Mouse (Mus musculus): Measurements from ENCODE around the gene Kel. TPM values are rescaled to one million over a fixed set of nuclear protein-coding genes. Genes with fewer than 3 reads are reported as not detected.

The Kel gene
- total RNA-seq (2021), result not detected
- long read RNA-seq, experiment 1, result 0 reads
- long read RNA-seq, experiment 2, result 0 reads

DNA sequence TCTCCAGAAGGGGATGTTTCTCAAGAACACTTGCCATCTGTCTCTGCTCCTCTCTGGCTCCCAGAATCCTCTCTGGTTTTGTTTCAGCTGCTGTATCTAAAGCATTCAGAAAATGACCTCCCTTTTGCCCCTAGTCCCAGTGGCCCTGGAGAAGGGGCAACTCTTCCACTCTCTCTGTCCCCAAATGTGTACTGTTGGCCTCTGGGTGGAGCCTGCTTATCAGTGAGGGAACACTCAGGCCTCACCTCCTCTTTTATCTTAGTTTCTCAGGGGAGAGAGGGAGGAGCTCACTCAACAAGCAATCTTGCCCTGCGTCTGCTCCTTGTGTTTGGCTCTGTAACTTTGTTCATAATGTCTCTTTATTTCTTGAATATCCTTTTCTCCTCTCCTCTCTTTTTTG, at the start of gene Kel:
TSS of gene Kel (minus strand) at position 217 of the 400 bp plus-strand sequence.
- no peak within 1 kb of the TSS for H3K27ac ChIP-seq

DNA sequence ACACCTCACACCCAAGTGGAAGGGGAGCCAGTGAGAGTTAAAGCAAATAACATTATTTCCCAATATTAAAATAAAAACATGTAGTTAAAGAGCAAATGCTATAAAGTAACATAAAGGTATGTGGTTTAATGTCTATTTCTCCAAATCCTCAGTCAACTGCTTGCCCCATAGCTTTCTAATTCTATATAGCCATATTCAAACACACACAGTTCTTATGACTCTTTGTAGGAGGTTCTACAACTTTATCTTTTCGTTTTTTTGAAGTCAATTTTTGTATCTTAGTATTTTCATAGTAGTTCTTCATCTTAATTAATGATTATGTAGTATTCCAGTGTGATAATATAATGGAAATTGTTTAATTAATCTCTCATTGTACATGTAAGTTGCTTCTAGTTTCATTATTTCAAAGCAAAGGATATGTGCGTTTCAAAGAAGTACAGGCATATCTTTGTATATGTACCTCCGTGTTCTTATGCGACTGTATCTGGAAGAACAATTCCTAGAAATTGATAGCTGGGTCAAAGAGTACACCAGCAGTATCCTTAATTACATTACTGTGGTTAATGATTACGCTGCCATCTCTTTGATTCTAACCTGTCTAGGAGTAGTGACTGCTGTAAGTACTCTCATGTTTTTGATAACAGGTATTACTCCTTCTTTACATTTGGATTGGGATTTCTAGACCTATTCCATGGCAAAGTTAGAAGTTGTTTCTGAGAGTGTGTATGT, 40.7 kb upstream of the Kel start:
- Histone ChIP-seq H3K27ac (no peak overlapping the region), H3K4me3 (no peak overlapping the region)
- intact Hi-C loops (cut with DNase I), result no loop called here
- DNase-seq, result no peak
- TF ChIP-seq CTCF (IDR thresholded peaks at IDR 0.05), result no peak

More for the DNA sequence above, at the start of gene Kel:
- no peak for TF ChIP-seq CTCF (IDR thresholded peaks at IDR 0.05)
- no peak for DNase-seq
- no peak within 1 kb of the TSS for H3K4me3 ChIP-seq
- intact Hi-C loops (cut with DNase I), result no loop called here

DNA sequence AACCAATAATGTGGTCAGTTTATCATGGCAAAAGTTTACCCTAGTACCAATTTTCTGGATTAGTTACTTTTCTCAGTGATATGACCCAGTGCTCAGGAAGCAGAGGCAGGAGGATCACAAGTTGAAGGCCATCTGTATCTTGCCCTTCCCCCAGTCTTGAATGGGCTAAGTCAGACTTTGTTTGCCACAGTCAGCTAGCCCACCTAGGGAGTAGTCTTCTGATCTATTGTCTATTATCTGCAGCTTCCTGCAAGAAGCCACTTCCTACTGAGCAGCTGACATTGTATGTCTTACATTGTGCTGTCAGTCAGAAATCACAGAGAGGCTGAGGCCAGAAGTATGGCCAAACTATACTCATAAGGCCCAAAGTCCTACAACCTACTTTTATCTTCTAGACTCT, 37.0 kb upstream of the Kel start:
- Histone ChIP-seq H3K27ac (no peak overlapping the region), H3K4me3 (no peak overlapping the region)
- no peak for TF ChIP-seq CTCF (IDR thresholded peaks at IDR 0.05)
- intact Hi-C loops (cut with DNase I), result no loop called here
- no peak for DNase-seq

DNA sequence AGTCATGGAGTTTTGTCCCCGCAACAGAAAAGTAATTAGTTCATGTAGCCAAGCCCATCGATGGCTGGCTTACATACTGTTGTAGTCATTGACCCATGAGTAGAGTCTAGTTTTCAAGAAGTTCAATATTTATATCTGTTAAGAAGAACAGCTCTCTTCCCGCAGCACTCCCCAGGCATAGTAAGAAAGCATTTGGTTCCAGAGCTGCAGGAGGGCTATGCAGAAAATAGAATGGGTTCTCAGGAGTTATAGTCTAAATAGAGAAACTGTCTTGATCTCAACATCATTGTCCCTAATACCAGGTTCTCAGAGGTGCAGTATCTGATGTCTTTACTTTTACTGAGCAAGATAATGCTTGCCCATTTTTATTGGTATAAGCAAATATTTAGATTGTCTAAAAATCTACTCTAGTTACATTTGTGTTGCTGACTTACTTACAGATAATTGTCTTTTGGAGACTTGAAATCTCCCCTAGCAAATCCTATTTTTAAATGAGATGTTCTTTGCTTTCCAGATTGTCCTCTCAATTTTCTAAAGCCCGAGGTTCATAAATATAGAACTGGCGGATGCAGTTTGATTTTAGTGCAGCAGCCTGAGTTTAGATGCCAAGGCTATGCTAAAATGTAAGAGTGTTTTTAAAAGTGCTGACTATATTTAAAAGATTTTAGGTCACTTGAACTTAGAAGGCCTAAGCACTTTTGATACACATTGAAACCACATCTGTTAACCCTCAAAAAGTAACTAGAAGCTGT, 30.8 kb upstream of the Kel start:
- Histone ChIP-seq H3K27ac (no peak overlapping the region), H3K4me3 (no peak overlapping the region)
- no peak for TF ChIP-seq CTCF (IDR thresholded peaks at IDR 0.05)
- intact Hi-C loops (cut with DNase I), result no loop called here
- DNase-seq, result no peak

DNA sequence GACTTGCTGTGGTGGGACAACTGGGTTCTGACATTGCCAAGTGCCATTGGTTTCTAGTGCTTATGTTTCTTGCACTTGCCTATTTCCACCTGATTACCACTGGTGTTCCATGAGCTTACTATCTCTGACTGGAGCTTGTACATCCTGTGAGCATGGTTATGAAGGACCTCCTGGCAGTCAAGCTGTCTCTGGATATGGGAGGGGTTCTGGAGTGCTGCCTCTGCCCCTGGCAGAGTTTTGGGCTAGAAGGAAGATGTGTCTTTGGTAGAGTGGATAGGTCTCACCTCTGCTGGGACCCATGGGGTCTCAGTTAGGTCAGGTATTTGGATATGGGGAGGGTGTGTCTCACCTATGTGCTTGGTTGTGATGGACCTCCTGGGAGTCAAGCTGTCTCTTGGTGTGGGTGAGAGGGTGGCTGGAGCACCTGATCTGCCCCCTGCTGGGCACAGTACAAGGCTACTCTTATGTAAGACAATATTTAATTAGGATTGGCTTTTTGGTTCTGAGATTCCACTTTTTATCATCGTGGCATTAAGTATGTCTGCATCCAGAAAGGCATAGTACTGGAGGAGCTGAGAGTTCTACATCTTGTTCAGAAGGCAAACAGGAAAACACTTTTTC, 24.0 kb upstream of the Kel start:
- intact Hi-C loops (cut with DNase I), result no loop called here
- Histone ChIP-seq H3K4me3 (no peak overlapping the region), H3K27ac (no peak overlapping the region)
- no peak for TF ChIP-seq CTCF (IDR thresholded peaks at IDR 0.05)
- no peak for DNase-seq

DNA sequence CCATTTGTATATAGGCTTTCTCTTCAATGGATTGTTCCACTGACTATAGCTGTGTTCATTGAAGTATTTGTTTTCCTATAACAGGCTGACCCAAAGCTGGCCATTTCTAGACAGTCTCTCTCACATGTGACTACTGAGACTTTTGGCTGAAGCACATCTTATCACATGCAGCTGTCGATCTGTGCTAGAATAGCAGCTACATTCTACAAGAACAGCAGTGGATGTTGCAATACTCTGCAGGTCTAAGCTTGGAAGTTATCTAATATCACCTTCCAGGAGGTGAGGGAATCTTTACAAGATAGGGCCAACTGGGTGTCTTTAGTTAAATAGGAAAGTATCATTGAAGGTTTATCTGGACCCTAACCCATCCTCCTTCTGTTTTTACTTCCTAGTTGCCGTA, 17.3 kb upstream of the Kel start:
- Histone ChIP-seq H3K27ac (no peak overlapping the region), H3K4me3 (no peak overlapping the region)
- intact Hi-C loops (cut with DNase I), result no loop called here
- no peak for DNase-seq
- no peak for TF ChIP-seq CTCF (IDR thresholded peaks at IDR 0.05)

DNA sequence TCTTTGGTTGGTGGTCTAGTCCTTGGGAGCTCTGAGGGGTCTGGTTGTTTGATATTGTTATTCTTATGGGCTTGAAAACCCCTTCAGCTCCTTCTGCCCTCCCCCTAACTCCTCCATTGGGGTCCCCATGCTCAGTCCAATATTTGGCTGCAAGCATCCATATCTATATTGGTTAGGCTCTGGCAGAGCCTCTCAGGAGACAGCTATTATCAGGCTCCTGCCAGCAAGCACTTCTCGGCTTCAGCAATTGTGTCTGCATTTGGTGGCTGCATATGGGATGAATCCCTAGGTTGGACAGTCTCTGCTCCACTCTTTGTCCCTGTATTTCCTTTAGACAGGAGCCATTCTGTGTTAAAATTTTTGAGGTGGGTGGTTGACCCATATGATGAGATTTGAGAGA, 6.1 kb upstream of the Kel start:
- Histone ChIP-seq H3K27ac (no peak overlapping the region), H3K4me3 (no peak overlapping the region)
- no peak for DNase-seq
- TF ChIP-seq CTCF (IDR thresholded peaks at IDR 0.05), result no peak
- intact Hi-C loops (cut with DNase I), result no loop called here

DNA sequence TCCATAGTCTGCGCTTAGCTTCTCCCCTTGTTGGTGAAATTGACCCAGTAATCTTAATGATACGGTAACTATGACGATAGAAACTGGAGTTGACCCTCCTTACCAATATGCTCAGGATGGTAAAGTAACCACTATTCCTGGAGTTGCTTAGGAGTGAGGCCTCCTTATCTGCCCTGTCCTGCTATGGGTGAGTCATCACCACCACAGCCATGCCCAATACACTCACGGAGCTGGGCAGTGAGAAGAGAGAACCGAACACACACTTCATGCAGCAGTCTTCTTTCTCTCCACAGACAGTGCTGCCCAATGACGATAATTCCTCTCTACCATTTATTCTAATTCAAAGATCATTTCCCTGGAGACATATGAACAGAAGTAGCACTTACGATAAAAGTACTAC, 2.1 kb upstream of the Kel start:
- no peak for TF ChIP-seq CTCF (IDR thresholded peaks at IDR 0.05)
- no peak overlapping the region for H3K4me3 ChIP-seq
- intact Hi-C loops (cut with DNase I), result no loop called here
- H3K27ac ChIP-seq, result no peak overlapping the region
- DNase-seq, result no peak

DNA sequence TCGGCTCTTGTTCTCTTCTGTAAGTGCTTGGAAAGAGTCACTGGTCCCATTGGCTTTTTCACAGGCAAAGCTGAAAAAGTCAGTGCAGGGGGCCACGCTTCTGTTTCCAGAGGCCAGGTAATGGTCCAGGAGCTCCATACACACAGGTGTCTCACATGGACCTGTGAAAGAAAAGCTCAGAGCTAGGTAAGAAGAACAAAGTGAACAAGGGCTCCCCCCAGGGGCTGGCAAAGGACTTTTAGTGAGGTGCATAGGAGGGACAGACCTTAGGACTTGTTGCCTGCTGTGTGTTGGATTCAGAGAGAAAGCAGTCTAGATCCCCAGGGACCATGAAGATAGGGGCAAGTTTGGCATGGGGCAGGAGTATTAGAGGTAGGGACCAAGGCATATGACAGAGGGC, 1.2 kb downstream of the Kel start:
- no peak for DNase-seq
- TF ChIP-seq CTCF (IDR thresholded peaks at IDR 0.05), result no peak
- intact Hi-C loops (cut with DNase I), result no loop called here
- H3K4me3 ChIP-seq, result no peak overlapping the region
- H3K27ac ChIP-seq, result no peak overlapping the region

DNA sequence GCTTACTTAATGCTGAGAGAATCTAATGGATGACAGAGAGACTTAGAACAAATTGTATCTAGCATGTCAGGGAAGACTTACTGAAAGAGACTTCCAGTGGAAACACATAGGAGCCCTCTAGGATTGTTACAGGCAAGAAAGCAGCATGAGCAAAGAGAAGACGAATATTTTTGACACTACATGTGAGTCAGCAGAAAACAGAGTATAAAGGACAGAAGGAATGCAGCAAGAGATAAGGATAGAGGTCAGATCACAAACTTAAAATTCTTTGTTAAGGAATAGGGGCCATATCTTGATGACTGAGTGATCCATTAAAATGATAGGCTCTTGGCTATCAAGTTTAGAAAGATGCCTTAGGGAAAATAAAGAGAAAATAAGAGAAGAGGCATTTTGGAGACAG, 2.9 kb downstream of the Kel start:
- intact Hi-C loops (cut with DNase I), result no loop called here
- no peak for DNase-seq
- Histone ChIP-seq H3K4me3 (no peak overlapping the region), H3K27ac (no peak overlapping the region)
- TF ChIP-seq CTCF (IDR thresholded peaks at IDR 0.05), result no peak

DNA sequence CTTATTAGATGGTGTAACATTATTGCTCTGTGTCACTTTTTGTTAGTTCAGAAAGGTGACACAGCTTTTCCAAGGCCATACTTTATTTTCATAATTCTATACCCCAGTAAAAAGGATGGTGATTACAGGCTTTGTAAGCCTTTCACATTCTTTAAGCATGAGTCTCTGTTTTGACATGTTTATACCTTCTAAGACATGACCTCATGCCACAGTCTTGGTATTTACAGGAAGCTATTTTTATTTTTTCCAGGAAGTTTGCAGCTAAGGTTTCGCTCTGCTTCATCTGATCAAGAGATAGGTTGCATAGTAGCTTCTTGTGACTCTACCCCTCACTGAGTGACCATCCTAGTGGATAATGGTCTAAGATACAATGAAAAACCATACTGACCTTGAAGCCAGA, 9.7 kb downstream of the Kel start:
- intact Hi-C loops (cut with DNase I), result no loop called here
- Histone ChIP-seq H3K4me3 (no peak overlapping the region), H3K27ac (no peak overlapping the region)
- DNase-seq, result no peak
- no peak for TF ChIP-seq CTCF (IDR thresholded peaks at IDR 0.05)

DNA sequence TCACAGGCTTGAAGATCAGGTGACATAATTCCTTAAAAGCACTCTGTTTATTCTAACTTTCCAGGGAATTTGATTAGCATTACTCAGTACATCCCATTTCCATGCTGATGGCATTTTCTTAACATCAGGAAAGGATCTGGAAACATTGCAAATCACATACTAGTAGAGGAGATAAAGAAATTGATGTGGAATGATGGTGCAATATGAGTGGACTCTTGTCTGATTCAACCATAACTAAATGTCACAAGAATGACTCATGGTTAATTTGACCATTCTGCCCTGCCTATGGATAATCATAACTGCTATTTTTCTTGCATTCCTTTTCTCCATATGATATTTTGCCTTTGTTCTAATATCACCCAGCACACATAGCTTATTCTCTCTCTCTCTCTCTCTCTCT, 11.9 kb downstream of the Kel start:
- intact Hi-C loops (cut with DNase I), result no loop called here
- TF ChIP-seq CTCF (IDR thresholded peaks at IDR 0.05), result no peak
- Histone ChIP-seq H3K4me3 (no peak overlapping the region), H3K27ac (no peak overlapping the region)
- DNase-seq, result no peak

DNA sequence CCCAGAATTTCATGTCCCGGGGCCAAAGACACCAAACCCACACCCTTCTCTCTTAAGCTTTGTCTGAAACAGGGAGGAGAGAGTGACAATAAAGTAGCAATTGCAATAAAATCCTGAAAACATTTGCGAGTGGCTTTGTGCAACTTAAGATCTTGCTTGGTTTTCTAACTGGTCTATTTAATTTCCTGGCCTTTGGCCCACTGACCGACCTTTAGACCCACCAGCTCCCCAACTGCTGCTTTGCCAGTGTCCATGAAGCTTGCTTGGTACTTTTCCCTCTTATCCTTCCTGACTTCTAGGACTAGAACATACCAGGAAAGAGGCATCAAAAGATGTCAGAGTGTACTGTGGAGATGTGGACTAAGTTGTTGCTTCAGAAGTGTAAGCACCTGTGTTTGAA, 18.5 kb downstream of the Kel start:
- Histone ChIP-seq H3K4me3 (no peak overlapping the region), H3K27ac (no peak overlapping the region)
- TF ChIP-seq CTCF (IDR thresholded peaks at IDR 0.05), result no peak
- DNase-seq, result no peak
- intact Hi-C loops (cut with DNase I), result no loop called here
